Mouse (Mus musculus) MN1 (cell line): ENCODE results near the gene Slco2a1.

Experiments used
- DNase-seq: peaks from one replicate; pipeline ENCODE4 v3.0.0-alpha.2; 2016; ENCODE audit warnings: low spot score

Gene Slco2a1

GRCm38 (mm10) chr9:102982376-102982775 is 6.1 kb upstream of the Slco2a1 start:
- DNase-seq, result no peak

DNA sequence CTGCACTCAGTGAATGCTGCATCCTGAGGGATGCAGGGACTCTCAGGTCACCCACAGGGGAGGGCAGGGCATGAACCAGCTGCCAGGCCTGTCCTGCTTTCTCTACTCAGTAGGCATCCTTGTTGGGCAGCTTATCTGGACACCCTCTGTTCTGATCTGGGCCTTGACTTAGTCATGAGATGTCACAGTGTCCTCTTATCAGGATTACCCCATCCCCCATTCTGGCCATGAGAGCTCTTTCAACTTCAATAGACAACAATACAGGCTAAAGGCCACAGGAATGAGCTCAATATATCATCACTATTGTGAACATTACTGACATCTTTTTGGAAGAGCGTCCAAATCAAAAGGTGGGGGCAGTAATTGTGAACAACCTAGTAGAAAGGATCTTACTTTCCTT is 3.4 kb upstream of the Slco2a1 start:
- DNase-seq, result no peak

DNA sequence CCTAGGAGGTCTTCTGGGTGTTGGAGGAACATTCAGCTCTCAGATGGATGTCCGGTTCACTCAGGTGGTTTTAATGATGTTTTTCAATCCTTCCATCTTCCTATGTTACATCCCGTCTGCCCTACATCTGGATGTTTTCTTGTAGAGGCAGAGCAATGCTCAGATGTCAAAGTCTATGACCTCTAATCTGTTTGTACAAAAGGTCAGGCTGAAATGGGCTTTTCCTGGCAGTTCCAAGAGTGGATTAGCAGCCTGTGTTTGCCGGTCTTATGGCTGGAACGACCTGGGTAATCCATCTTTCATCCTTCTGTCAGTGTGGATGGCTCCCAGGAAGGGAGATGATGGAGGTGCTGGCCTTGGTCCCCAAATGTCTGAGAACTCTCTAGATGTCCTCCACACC is 2.6 kb upstream of the Slco2a1 start:
- no peak for DNase-seq

DNA sequence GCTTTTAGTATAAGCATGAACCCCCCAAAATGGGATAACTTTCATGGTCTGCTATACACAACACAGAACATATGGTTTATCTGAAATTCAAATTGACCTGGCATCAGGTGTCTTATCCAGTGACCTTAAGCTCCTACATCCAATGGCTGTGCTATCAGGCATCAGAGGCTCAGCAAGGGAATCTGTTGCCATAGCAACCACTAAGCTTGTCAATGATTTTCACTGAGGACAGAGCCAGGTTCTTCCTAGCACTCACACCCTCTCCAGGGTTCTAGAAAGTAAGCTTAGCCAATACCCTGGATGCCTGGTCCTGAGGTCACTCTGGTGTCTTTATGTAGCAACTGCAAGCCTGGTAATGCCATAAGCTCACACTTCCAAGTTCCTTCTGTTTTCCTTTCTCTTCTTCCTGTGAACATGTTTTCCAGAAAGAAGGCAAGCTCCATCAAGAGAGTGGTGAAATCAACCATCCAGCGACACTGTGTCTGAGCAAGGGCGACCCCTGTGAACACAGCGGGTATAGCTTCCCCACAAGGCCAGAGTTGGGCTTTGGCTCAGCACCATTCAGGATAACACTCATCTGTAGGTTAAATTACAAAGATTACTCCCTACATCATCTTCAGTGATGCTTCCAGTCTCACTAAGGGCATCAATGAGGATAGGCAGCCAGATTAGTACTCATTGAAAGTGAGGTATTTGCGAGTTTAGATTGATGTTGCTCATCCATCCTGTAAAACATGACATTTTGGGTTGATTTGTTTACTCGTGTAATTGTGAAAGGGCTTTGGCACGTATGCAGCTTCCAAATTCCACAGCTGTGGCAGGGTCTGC is 2.0 kb downstream of the Slco2a1 start:
- DNase-seq, result no peak

- no peak for DNase-seq
Observed at GRCm38 (mm10) chr9:102991134-102991406, 2.6 kb downstream of the Slco2a1 start.

DNA sequence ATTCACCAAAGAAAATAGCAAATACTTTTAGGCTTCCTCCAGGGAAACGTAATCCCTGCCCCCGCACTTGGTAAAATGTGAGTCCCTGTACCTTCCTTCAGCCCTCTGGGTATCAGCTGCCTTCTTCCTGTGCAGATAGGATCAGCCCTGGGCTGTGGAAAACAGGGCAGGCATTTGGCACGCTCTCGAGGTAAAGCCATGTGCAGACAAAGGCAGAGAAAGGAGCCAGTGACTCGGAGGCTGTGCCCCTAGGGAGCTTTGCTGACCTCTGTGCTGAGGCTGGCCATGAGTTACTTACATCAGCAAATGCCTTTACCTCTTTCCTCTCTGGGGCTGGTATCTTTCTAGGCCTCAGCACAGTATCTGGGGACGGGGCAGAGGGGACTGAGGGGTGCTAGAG is 4.4 kb downstream of the Slco2a1 start:
- peak; percentile 89 for DNase-seq

GRCm38 (mm10) chr9:102993764-102994163 is 5.3 kb downstream of the Slco2a1 start:
- DNase-seq, result peak; percentile 43

- no peak for DNase-seq
Observed at GRCm38 (mm10) chr9:102995800-102996635, 7.5 kb downstream of the Slco2a1 start.

GRCm38 (mm10) chr9:103000384-103000783 is 11.9 kb downstream of the Slco2a1 start:
- DNase-seq, result no peak

GRCm38 (mm10) chr9:103004343-103004742 is 15.8 kb downstream of the Slco2a1 start:
- no peak for DNase-seq

GRCm38 (mm10) chr9:103007699-103008078 is 19.2 kb downstream of the Slco2a1 start:
- peak; percentile 54 for DNase-seq

DNA sequence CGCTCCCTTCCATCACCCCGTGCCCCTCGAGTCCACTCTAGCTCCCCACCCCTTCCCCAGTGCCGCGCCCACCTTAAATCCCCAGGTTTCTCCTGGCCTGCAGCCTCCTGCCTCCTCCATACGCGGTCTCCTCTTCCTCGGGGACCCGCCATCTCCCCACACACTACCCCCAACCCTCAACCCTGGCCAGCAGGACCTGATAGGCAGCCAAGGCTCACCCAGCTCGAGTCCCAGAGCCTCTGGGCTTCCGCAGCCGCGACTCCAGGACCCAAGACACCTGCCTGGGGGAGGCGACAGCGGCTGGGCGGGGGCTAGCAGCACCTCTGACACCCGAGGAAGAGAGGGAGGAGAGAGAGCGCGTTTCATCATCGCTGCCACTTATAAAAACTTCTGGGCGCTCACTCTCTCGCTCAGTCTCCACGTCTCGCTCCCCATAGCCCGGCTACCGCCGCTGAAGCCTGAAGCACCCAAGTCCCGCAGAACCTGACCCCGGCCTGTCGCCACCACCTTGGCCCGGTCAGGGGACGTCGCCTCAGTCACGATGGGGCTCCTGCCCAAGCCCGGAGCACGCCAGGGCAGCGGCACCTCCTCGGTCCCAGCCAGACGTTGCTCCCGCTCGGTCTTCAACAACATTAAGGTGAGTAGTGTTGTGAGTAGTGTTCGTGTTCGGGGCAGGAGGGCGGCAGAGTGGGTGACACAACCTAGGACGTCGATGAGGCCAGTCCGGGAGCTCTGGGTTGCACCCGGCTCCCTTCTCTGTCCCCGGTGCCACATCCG is 19.8 kb downstream of the Slco2a1 start:
- DNase-seq, result no peak

DNA sequence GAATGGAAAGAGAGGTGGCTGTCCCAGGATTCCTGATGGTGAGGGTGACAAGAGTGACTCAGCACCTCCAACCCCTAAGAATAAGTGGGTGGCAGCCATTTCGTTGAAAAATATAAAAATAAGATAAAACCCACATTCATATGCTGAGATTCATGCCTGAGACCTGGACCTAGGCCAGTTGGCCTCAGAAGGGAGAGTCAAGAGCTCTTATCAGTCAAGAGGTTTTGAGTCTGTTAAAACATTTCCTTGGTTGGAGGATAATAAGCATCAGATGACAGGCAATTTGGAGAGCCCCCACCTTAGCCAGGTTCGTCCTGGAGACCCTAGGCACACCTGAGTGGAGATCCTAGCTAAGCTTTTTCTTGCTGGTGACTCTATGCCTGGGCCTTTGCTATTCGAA is 21.6 kb downstream of the Slco2a1 start:
- DNase-seq, result no peak

GRCm38 (mm10) chr9:103013366-103013765 is 24.9 kb downstream of the Slco2a1 start:
- no peak for DNase-seq

DNA sequence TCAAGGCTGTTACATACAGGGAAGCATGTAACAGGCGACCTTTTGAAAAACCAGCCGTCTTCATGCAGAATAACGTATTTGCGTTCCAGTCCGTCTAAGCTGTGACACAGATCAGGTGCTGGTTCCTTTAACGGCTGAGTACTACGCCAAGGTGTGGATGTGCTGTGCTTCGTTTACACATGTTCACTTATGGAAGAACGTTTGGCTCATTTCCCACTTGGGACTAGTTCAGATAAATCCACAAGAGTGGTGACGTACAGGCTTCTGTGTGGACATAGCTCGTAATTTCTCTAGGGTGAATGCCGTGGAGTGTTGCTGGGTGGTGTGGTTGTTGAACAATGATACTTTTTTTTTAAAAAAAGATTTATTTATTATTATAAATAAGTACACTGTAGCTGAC is 26.2 kb downstream of the Slco2a1 start:
- no peak for DNase-seq

DNA sequence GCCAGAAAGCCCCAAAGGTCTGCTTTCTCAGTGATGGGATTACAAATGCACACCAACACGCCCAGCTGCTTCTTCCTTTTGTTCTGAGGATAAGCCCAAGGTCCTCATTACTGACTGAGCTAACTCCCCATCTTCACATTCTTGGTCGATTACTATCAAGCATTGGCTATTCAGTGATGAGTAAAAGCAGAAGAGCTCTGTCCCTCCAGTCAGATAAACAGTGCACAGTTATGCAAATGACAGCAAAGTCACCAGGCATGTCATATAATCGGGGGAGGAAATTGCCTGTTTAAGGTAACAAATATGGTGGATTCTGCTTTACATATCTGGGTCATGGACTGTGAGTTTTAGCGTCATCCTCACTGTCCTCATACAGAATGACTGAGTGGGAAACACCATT is 35.6 kb downstream of the Slco2a1 start:
- no peak for DNase-seq

- DNase-seq, result no peak
Observed at GRCm38 (mm10) chr9:103027150-103027889, 38.8 kb downstream of the Slco2a1 start.

DNA sequence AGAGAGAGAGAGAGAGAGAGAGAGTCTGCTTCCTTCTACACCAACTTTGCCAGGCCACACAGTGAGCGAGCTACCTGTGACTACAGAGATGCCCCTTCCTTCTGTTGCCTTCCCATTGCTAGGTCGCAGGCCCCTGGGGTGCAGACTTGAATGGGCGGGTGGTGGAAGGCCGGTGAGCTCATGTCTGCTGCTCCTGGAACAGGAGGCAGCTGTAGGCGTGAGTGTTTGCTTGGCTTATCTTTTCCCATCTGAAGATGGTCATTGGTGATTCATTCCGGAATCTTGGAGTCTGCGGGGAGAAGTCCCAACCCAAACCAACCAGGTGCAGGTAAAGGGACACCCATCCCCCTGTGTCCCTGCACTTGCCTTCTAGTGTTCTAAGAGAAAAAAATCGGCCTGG is 40.5 kb downstream of the Slco2a1 start:
- DNase-seq, result no peak

DNA sequence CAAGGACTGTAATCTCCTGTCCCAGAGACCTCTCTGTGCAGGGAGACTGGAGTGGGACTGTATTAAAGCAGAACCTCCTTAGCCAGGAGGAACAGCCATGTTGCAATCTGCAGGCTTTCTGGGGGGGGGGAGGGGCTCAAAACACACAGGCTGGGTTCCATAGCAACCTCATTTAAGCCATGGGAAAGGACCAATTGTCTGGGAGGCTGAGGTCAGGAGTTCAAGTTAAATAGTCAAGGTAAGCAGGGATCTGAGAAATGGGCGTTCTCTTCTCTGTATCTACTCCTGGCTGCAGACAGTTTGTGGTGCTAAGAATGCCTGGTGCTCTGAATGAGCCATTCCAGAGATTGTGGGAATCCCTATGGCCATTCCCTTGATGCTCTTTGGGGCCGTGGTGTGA is 41.5 kb downstream of the Slco2a1 start:
- no peak for DNase-seq

- DNase-seq, result no peak
Observed at GRCm38 (mm10) chr9:103031211-103031610, 42.7 kb downstream of the Slco2a1 start.

DNA sequence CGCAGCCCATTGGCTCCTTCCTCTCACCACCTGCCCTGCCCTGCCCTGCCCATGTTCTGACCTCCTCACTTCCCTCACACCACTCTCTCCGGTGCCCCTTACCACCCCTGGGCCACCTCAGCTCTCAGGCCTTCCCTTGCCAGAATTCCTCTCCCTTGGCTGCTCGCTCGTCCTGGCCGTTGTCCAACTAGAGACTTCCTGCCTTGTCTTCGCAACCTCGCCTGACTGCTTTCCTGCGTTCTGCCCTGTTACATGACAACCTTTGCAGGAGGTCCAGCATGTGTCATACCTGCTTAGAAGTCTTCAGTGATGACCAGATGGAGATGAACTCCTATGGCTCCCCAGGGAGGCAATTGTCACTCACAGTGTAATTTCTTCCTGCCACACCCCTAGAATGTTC is 43.7 kb downstream of the Slco2a1 start:
- no peak for DNase-seq

DNA sequence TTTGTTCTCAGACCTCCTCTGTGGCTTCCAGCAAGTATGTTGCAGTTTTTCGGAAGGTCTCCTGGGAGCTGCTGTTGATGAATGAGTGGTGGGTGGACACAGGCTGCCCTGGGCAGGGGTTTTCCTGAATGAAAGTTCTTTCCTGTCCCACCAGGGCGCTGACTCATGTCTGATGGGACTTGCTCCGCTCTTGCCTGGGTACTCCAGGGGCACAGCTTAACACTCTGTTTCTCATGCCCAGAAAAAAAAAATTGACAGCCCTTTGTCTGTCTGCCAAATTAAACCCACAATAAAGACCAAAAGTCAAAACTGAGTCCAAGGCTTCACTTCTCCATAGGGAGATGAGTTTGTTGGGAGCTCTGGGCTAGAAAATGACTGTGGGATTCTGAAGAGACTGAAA is 44.9 kb downstream of the Slco2a1 start:
- DNase-seq, result peak; percentile 12
